Mouse (Mus musculus) liver, adult 2 months (tissue): ENCODE measurements around the gene Ube2l3. TPM values are rescaled to one million over a fixed set of nuclear protein-coding genes. Genes with fewer than 3 reads are reported as not detected.
A peak's percentile ranks its signal among the peaks of the same experiment; 100 is the strongest.

Source experiments
- DNase-seq: peaks from one replicate; pipeline ENCODE4 v3.0.0-alpha.2; 2011; ENCODE audit warnings: low read depth, low spot score; ENCODE audit errors: extremely low read depth
- H3K27ac ChIP-seq: fragments of 200-500 bp; replicated peaks from 2 replicates; pipeline ENCODE4 v1.5.1; 2012; ENCODE audit warnings: low read depth, mild to moderate bottlenecking, control low read depth, inconsistent platforms, low read length; ENCODE audit not compliant: insufficient read depth
- H3K27me3 ChIP-seq: fragments of 200-500 bp; 2 replicates; pipeline ENCODE4 v1.6.1; 2012; ENCODE audit warnings: mild to moderate bottlenecking, moderate library complexity, low read length, inconsistent platforms; ENCODE audit not compliant: control insufficient read depth, insufficient read depth
- H3K36me3 ChIP-seq: fragments of 200-500 bp; 2 replicates; pipeline ENCODE4 v1.6.1; 2012; ENCODE audit warnings: low read length, inconsistent platforms; ENCODE audit not compliant: control insufficient read depth, insufficient read depth
- H3K4me1 ChIP-seq: fragments of 200-500 bp; 2 replicates; pipeline ENCODE4 v1.6.1; 2011; ENCODE audit warnings: low read length; ENCODE audit not compliant: control insufficient read depth, insufficient read depth
- H3K4me3 ChIP-seq: fragments of 200-500 bp; 2 replicates; pipeline ENCODE4 v1.5.1; 2011; ENCODE audit warnings: low read depth, mild to moderate bottlenecking, control low read depth, low read length, moderate library complexity; ENCODE audit not compliant: insufficient read depth
- H3K79me2 ChIP-seq: fragments of 200-500 bp; 2 replicates; pipeline ENCODE4 v1.6.1; 2012; ENCODE audit warnings: inconsistent platforms, mild to moderate bottlenecking, low read length, moderate library complexity; ENCODE audit not compliant: control insufficient read depth, insufficient read depth
- H3K9ac ChIP-seq: fragments of 200-500 bp; 2 replicates; pipeline ENCODE4 v1.6.1; 2012; ENCODE audit warnings: low read depth, mild to moderate bottlenecking, control low read depth, inconsistent platforms, low read length
- CTCF ChIP-seq: fragments of 200-500 bp; IDR thresholded peaks from 2 replicates; pipeline ENCODE4 v1.5.1; 2011; ENCODE audit warnings: low read depth, low read length, control low read depth
- POLR2A ChIP-seq: fragments of 200-500 bp; IDR thresholded peaks from 2 replicates; pipeline ENCODE4 v1.6.1; 2011; ENCODE audit warnings: low read length, control low read depth; ENCODE audit not compliant: insufficient read depth; ENCODE audit errors: extremely low read depth
- WGBS: fragments of 180-500 bp; shearing (Covaris S2); methylation state at CpG from one replicate; pipeline ENCODE4 v1.1.7; 2018; 5-methylcytosine and 5-hydroxymethylcytosine counted together
- polyA plus RNA-seq: library from polyadenylated mRNA; depleted of rRNA; stranded (reverse); fragments of >200 nt; gene quantifications from 2 replicates; pipeline ENCODE4 v1.2.3, GENCODE M21; 2012; rRNA removed
- total RNA-seq: library from RNA; depleted of rRNA; stranded (reverse); fragments of >200 nt; gene quantifications from 2 replicates; pipeline ENCODE4 v1.2.3, GENCODE M21; 2014; rRNA removed

Gene Ube2l3
- total RNA-seq: 33.8 and 34.7 TPM in 2 replicates
- 45.7 and 54.0 TPM in 2 replicates for polyA plus RNA-seq

DNA sequence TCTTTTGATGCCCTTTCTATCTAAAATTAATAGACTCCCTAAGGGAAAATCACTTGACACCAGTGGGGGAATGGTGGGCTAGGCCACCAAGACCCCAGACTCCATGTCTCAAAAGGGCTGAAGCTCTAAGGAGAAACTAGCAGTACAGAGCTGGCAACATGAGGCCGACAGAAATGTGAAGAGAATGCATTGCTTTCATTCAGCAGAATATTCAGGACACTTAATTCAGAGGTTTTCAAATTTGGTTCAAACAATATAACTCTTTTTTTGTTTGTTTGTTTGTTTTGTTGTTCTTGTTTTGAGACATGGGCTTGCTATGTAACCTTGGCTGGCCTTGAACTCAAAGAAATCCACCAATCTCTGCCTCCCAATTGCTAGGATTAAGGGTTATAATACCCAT is at the start of gene Ube2l3:
Gene Ube2l3 (minus strand): TSS at position 101 of the 400 bp plus-strand sequence.
- Histone ChIP-seq H3K27me3 (no peaks in the 10 kb centered on the region), H3K27ac (no peak within 1 kb of the TSS), H3K4me1 (peaks cover 7% of the 10 kb centered on the region), H3K4me3 (peak within 1 kb of the TSS; percentile 88), H3K79me2 (peaks cover 22% of the 10 kb centered on the region; the same call in 1 of the 2 replicates), H3K9ac (no peak within 1 kb of the TSS), H3K36me3 (no peaks in the 10 kb centered on the region)
- 94% methylated on average over 1 of the region's 1 CpGs for WGBS
- no peak for TF ChIP-seq POLR2A
- no peak for TF ChIP-seq CTCF
- no peak for DNase-seq

GRCm38 (mm10) chr16:17251539-17251938 is 49.1 kb upstream of the Ube2l3 start:
- DNase-seq: peak; percentile 82
- Histone ChIP-seq H3K4me1 (peaks cover 7% of the 10 kb centered on the region), H3K27me3 (no peaks in the 10 kb centered on the region), H3K9ac (no peak overlapping the region), H3K36me3 (no peaks in the 10 kb centered on the region), H3K27ac (no peak overlapping the region), H3K79me2 (peaks cover 21% of the 10 kb centered on the region; the same call in 1 of the 2 replicates), H3K4me3 (no peak overlapping the region)
- TF ChIP-seq POLR2A (no peak), CTCF (no peak)
- 15% methylated on average over 3 of the region's 3 CpGs for WGBS

DNA sequence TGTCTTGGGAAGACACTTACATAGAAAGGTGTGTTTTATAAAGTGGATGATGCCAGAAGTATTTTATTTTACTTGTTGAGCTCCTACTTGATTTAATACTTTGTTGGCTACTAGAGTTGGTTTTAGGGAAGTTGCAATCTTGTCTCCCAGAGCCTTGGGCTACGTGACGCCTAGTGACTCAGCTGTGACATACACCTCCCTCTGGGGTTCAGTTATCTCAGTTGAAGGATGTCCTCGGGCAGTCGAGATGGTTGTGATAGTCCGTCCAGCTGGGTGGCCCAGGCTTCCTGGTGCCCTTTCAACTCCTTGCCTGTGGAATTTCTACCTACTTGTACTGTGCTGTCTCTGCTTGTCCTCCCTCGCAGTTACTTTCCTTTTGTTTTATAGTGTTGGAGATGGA is 46.7 kb upstream of the Ube2l3 start:
- no peaks in the 10 kb centered on the region for H3K27me3 ChIP-seq
- H3K27ac ChIP-seq: no peak overlapping the region
- 73% methylated on average over 6 of the region's 6 CpGs for WGBS
- no peak for TF ChIP-seq CTCF
- TF ChIP-seq POLR2A: no peak
- peaks cover 6% of the 10 kb centered on the region for H3K4me1 ChIP-seq
- H3K36me3 ChIP-seq: no peaks in the 10 kb centered on the region
- DNase-seq: no peak
- no peak overlapping the region for H3K9ac ChIP-seq
- H3K79me2 ChIP-seq: peaks cover 21% of the 10 kb centered on the region; the same call in 1 of the 2 replicates
- no peak overlapping the region for H3K4me3 ChIP-seq

GRCm38 (mm10) chr16:17247727-17248126 is 45.3 kb upstream of the Ube2l3 start:
- H3K9ac ChIP-seq: no peak overlapping the region
- H3K27ac ChIP-seq: no peak overlapping the region
- peaks cover 3% of the 10 kb centered on the region; the same call in 1 of the 2 replicates for H3K4me1 ChIP-seq
- no peak overlapping the region for H3K4me3 ChIP-seq
- peak; percentile 77 for DNase-seq
- no peaks in the 10 kb centered on the region for H3K36me3 ChIP-seq
- WGBS: 37% methylated on average over 4 of the region's 4 CpGs
- TF ChIP-seq CTCF (no peak), POLR2A (no peak)
- no peaks in the 10 kb centered on the region for H3K27me3 ChIP-seq
- H3K79me2 ChIP-seq: peaks cover 22% of the 10 kb centered on the region; the same call in 1 of the 2 replicates

GRCm38 (mm10) chr16:17244996-17245395 is 42.5 kb upstream of the Ube2l3 start:
- H3K9ac ChIP-seq: no peak overlapping the region
- WGBS: 50% methylated on average over 1 of the region's 1 CpGs
- no peak for DNase-seq
- H3K36me3 ChIP-seq: no peaks in the 10 kb centered on the region
- H3K4me1 ChIP-seq: no peaks in the 10 kb centered on the region
- TF ChIP-seq POLR2A: no peak
- no peak for TF ChIP-seq CTCF
- H3K27me3 ChIP-seq: no peaks in the 10 kb centered on the region
- no peak overlapping the region for H3K27ac ChIP-seq
- peaks cover 23% of the 10 kb centered on the region; the same call in 1 of the 2 replicates for H3K79me2 ChIP-seq
- H3K4me3 ChIP-seq: no peak overlapping the region

DNA sequence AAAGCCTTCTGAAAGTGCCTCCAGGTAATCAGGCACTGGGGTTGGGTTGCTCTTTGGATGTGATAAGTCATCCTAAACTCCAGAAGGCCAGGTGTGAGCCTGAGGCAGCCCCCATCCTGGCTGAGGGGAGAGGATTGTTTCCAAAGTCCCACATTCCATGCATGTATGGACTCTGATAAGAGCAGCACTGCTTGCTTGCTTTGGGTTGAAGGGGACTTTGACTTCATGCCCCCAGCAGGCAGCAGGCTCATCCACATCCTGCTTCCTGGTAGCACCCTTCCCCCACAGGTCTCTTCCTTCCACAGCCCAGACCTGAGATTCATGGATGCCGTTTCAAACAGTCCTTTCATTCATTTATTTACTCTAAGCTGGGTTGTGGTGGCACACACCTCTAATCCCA is 41.3 kb upstream of the Ube2l3 start:
- no peaks in the 10 kb centered on the region for H3K27me3 ChIP-seq
- H3K4me3 ChIP-seq: no peak overlapping the region
- TF ChIP-seq CTCF: no peak
- TF ChIP-seq POLR2A: no peak
- no peaks in the 10 kb centered on the region for H3K4me1 ChIP-seq
- WGBS: 4% methylated on average over 1 of the region's 1 CpGs
- H3K27ac ChIP-seq: no peak overlapping the region
- H3K36me3 ChIP-seq: no peaks in the 10 kb centered on the region
- DNase-seq: no peak
- peaks cover 18% of the 10 kb centered on the region; the same call in 1 of the 2 replicates for H3K79me2 ChIP-seq
- H3K9ac ChIP-seq: no peak overlapping the region
